Mouse (Mus musculus) bone marrow, adult 2 months (tissue): ENCODE measurements at regions not wholly inside any gene's neighbourhood (a gene's known extent, or its start where the extent isn't known, plus 50 kb on each side); places are given as distances from the start of the nearest gene placed in this dataset.

Source experiments
- H3K27ac ChIP-seq: fragments of 200-500 bp; 2 replicates; pipeline ENCODE4 v1.5.1; 2012; ENCODE audit warnings: low read depth, mild to moderate bottlenecking, control low read depth, inconsistent platforms, low read length; ENCODE audit not compliant: control insufficient read depth, poor library complexity, insufficient read depth
- H3K4me1 ChIP-seq: fragments of 200-500 bp; 2 replicates; pipeline ENCODE4 v1.6.1; 2011; ENCODE audit warnings: low read length; ENCODE audit not compliant: control insufficient read depth, insufficient read depth
- H3K4me3 ChIP-seq: fragments of 200-500 bp; replicated peaks from 2 replicates; pipeline ENCODE3; 2011; ENCODE audit warnings: mild to moderate bottlenecking, low read depth, low read length, control low read depth; ENCODE audit not compliant: control insufficient read depth
- CTCF ChIP-seq: fragments of 200-500 bp; IDR thresholded peaks from 2 replicates; pipeline ENCODE4 v1.5.1; 2011; ENCODE audit warnings: low read length, control low read depth; ENCODE audit not compliant: control insufficient read depth, insufficient read depth
- POLR2A ChIP-seq: fragments of 200-500 bp; IDR thresholded peaks from 2 replicates; pipeline ENCODE4 v1.6.1; 2011; ENCODE audit warnings: low read depth, mild to moderate bottlenecking, control low read depth, low read length, borderline replicate concordance; ENCODE audit not compliant: control insufficient read depth
- whole genome bisulfite sequencing: fragments of 180-500 bp; shearing (Covaris S2); methylation state at CpG from one replicate; pipeline ENCODE4 v1.1.7; 2018; 5-methylcytosine and 5-hydroxymethylcytosine counted together

- Histone ChIP-seq H3K4me1 (peaks cover 8% of the 10 kb centered on the region), H3K4me3 (no peak overlapping the region), H3K27ac (no peak overlapping the region)
- no peak for TF ChIP-seq POLR2A
- no peak for TF ChIP-seq CTCF
- 60% methylated on average over 6 of the region's 6 CpGs for WGBS
Observed at GRCm38 (mm10) chr6:100380536-100380935, 93.3 kb upstream of the Rybp start.

DNA sequence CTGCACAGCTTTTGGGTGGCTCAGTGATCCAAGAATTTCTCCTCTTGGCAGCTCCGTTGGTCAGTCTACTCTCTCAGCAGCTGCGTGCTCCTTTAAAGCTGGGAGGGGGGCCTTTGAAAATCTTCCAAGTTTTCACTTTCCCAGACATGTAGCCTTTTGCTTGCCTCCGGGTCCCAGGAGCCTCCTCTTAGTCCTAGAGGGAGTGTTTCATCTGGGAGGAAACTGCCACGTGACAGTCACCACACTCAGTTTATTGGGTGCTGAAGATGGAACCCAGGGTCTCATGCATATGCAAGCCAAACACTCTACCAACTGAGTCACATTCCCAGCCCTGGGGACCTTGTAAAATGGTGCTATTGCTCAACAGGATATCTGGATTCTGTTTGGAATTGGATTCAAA is 92.5 kb upstream of the Rybp start:
- peaks cover 8% of the 10 kb centered on the region for H3K4me1 ChIP-seq
- H3K4me3 ChIP-seq, result no peak overlapping the region
- no peak overlapping the region for H3K27ac ChIP-seq
- no peak for TF ChIP-seq CTCF
- WGBS, result 74% methylated on average over 4 of the region's 4 CpGs

GRCm38 (mm10) chr6:100378533-100378874 is 91.2 kb upstream of the Rybp start:
- TF ChIP-seq CTCF (no peak), POLR2A (no peak)
- peaks cover 8% of the 10 kb centered on the region for H3K4me1 ChIP-seq
- no peak overlapping the region for H3K27ac ChIP-seq
- 73% methylated on average over 4 of the region's 4 CpGs for WGBS
- no peak overlapping the region for H3K4me3 ChIP-seq

DNA sequence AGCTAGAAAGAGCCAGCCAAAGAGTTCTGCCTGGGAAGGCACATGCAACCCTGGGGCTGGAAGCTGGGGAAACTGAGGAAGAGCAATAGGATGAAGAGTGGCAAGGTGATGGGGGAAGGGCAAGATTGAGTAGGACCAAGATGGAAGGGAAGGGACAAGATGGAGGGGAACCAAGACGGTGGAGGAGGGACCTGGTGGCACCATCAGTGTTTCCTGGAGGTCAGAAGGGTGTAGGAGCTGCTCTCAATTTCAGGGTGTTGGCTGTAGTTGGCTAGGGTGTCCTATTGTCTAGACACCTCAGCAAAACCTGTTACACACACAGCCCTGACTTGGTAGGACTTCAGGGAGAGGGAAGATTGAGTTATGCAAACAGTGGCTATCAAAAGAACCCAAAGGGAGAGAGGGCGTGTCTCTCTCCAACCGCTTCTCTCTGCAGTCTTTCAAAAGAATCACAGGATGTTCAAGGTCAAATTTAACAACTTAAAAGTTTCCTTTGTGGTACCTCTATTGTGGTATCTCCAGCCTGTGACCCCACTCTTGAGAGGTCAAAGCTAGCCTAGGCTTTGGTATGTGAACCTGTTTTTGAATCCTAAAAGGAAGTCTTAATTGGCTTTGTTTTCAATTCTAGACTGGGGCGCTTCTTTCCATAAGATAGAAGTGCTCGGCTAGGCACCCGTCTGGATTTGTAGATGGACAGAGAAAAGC is 90.7 kb upstream of the Rybp start:
- TF ChIP-seq CTCF (no peak), POLR2A (no peak)
- 54% methylated on average over 6 of the region's 6 CpGs for WGBS
- Histone ChIP-seq H3K27ac (no peak overlapping the region), H3K4me1 (peaks cover 8% of the 10 kb centered on the region), H3K4me3 (no peak overlapping the region)

DNA sequence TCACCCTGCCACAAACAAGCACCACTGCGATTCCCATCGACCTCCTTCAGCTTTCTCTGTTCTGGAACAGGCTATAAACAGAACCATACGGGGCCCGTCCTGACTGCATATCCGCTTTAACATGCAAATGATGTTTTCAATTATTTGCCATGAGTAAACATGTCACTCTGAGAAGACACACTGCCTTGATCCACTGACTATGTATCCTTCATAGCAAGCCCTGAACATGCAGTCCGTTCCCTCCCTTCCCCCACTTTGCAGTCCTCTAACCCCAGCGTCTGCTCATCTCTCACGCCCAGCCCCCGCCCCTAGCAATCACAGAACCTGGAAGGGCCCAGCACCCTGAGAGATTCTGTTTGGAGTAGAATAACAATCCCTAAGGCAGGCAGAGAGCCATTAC is 89.4 kb upstream of the Rybp start:
- Histone ChIP-seq H3K4me3 (no peak overlapping the region), H3K4me1 (peaks cover 10% of the 10 kb centered on the region), H3K27ac (no peak overlapping the region)
- WGBS, result 70% methylated on average over 9 of the region's 9 CpGs
- no peak for TF ChIP-seq POLR2A

DNA sequence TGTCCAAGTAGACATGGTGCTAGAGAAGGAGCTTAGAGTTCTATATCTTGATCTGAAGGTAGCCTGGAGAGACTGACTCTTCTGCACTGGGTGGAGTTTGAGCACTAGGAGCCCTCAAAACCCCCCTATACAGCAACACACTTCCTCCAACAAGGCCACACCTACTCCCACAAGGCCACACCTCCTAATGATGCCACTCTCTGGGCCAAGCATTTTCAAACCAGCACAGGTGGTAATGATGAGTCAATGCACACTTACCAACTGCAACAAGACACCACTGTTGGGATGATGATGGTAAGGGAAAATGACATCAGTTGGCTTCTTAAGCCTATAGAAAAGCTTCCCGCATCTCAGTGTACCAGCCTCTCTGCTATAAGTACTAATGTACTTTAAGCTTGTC is 83.5 kb upstream of the Rybp start:
- TF ChIP-seq CTCF (no peak), POLR2A (no peak)
- H3K27ac ChIP-seq, result no peak overlapping the region
- 98% methylated on average over 1 of the region's 1 CpGs for WGBS
- H3K4me1 ChIP-seq, result peaks cover 2% of the 10 kb centered on the region; the same call in 1 of the 2 replicates
- H3K4me3 ChIP-seq, result no peak overlapping the region

DNA sequence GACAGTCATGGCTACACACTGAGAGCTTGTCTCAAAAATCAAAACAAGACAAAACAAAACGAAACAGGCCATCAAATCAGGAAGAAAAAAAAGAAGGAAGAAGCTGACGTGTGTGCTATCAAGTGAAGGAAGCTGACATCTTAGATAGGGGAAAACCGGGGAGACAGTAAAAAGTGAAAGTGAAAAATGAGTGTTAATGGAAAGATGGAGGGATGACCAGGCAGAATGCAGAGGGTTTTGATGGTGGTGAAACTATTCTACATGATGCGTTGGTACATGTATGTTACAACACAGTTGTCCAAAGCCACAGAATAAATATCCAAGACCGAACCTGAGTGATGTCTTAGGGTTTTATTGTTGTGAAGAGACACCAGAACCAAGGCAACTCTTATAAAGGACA is 83.1 kb upstream of the Rybp start:
- H3K27ac ChIP-seq, result no peak overlapping the region
- WGBS, result 22% methylated on average over 5 of the region's 5 CpGs
- TF ChIP-seq POLR2A (no peak), CTCF (no peak)

GRCm38 (mm10) chr6:100366231-100366630 is 78.9 kb upstream of the Rybp start:
- WGBS, result 26% methylated on average over 8 of the region's 8 CpGs
- no peak overlapping the region for H3K27ac ChIP-seq
- no peak overlapping the region for H3K4me3 ChIP-seq
- no peak for TF ChIP-seq CTCF
- H3K4me1 ChIP-seq, result no peaks in the 10 kb centered on the region; the same call in 1 of the 2 replicates

More for the DNA sequence above, 83.1 kb upstream of the Rybp start:
- peaks cover 2% of the 10 kb centered on the region; the same call in 1 of the 2 replicates for H3K4me1 ChIP-seq
- H3K4me3 ChIP-seq, result no peak overlapping the region

DNA sequence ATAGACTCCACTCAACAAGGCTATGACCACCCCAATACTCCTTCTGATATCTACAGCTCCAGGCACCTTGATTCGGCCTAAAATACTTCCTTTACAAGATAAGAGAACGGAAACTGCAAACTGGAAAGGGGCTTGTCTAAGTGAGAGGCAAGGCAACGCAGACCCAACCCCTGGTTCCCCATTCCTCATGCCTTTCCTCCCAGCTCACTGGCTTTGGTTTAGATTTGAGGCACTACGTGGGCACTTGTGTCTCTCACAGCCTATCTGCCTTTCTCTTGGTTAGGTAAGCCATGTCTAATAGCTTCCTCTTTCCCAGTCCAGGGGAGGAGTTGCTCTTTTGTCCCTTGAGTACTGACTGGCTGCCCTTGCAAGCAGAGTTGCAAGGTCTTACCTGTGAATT is 78.5 kb upstream of the Rybp start:
- TF ChIP-seq POLR2A (no peak), CTCF (no peak)
- Histone ChIP-seq H3K27ac (no peak overlapping the region; the same call in 1 of the 2 replicates), H3K4me3 (no peak overlapping the region), H3K4me1 (no peaks in the 10 kb centered on the region; the same call in 1 of the 2 replicates)
- 6% methylated on average over 4 of the region's 4 CpGs for WGBS

DNA sequence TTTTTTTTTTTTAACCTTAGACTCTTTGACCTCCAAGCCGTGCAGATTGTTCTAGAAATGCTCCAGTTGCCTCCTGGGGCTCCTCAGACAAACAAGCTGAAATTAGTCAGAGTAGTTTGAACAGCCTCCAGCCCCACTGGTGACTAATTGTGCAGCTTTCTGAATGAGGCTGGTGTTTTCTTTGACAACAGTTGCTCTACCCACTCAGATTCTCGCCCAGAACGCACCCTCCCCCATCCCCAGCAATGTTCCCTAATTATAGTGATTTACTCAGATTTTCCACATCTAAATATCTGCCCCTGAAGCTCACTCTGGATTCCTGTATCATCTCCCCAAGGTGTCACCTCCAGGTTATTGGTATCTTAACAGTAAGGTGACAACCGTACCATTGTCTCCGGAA is 76.4 kb upstream of the Rybp start:
- WGBS, result 69% methylated on average over 5 of the region's 5 CpGs
- H3K4me1 ChIP-seq, result peaks cover 2% of the 10 kb centered on the region
- no peak overlapping the region for H3K4me3 ChIP-seq
- TF ChIP-seq POLR2A (no peak), CTCF (no peak)
- no peak overlapping the region for H3K27ac ChIP-seq
